ENCODE assay signal across 14 mouse cellular contexts in genomic region chr13:108824638-108825310, GRCm38 (mm10).
DNase-seq lines count a peak whose midpoint lies in the region; ATAC-seq and TF ChIP-seq lines count a peak whose summit lies in the region.
"Had no signal": no experiment of that assay in that cellular context is flagged by ENCODE, and none has a peak within 500 bp of the region (broad histone marks: within the 10 kb centered on the region; RNA-seq: fewer than 3 reads in every experiment).

No protein-coding gene starts in this region.

- no peaks in the 10 kb centered on the region for H3K27me3 ChIP-seq in hindbrain, postnatal 0 days (ENCODE audit: insufficient read depth, low read length)
- no peaks in the 10 kb centered on the region for H3K27me3 ChIP-seq in hindbrain, embryonic 11.5 days (ENCODE audit: control insufficient read depth, insufficient read depth, low read length)
- H3K27me3 ChIP-seq: embryonic facial prominence, embryonic 15.5 days; midbrain, embryonic 12.5 days; stomach, embryonic 15.5 days had no signal

- H3K9me3 ChIP-seq in hindbrain, postnatal 0 days (ENCODE audit: low read length): no peaks in the 10 kb centered on the region
- no peaks in the 10 kb centered on the region for H3K9me3 ChIP-seq in hindbrain, embryonic 11.5 days (ENCODE audit: control insufficient read depth, low read length)
- H3K9me3 ChIP-seq: embryonic facial prominence, embryonic 15.5 days; midbrain, embryonic 12.5 days; stomach, embryonic 15.5 days had no signal

- H3K4me3 ChIP-seq in hindbrain, postnatal 0 days (ENCODE audit: low read length): no peak overlapping the region
- no peak overlapping the region for H3K4me3 ChIP-seq in hindbrain, embryonic 11.5 days (ENCODE audit: low read depth, low read length)
- H3K4me3 ChIP-seq: embryonic facial prominence, embryonic 15.5 days; midbrain, embryonic 12.5 days; stomach, embryonic 15.5 days had no signal

- no peaks in the 10 kb centered on the region for H3K4me1 ChIP-seq in hindbrain, postnatal 0 days (ENCODE audit: insufficient read depth, low read length)
- no peaks in the 10 kb centered on the region for H3K4me1 ChIP-seq in hindbrain, embryonic 11.5 days (replicated peaks; ENCODE audit: control insufficient read depth, insufficient read depth, low read length)
- H3K4me1 ChIP-seq: embryonic facial prominence, embryonic 15.5 days; midbrain, embryonic 12.5 days; stomach, embryonic 15.5 days had no signal

- WGBS in hindbrain, postnatal 0 days: 64% methylated on average over 8 of the region's 8 CpGs
- 91% methylated on average over 8 of the region's 8 CpGs for WGBS in hindbrain, embryonic 11.5 days

- H3K4me2 ChIP-seq in hindbrain, postnatal 0 days (ENCODE audit: low read depth, low read length): no peak overlapping the region
- no peak overlapping the region for H3K4me2 ChIP-seq in hindbrain, embryonic 11.5 days (replicated peaks; ENCODE audit: low read depth, low read length)
- H3K4me2 ChIP-seq: embryonic facial prominence, embryonic 15.5 days; midbrain, embryonic 12.5 days; stomach, embryonic 15.5 days had no signal

- ATAC-seq in hindbrain, postnatal 0 days: peak; percentile 92
- no peak for ATAC-seq in hindbrain, embryonic 11.5 days (ENCODE audit: low FRiP score)
- ATAC-seq in inflammation-experienced regulatory T-cells, adult 6 months: no peak

- intact Hi-C loops in left cerebral cortex, postnatal 36 days (cut with DNase I): no loop called here
- intact Hi-C loops in left cerebral cortex, postnatal 10 days (cut with DNase I): no loop called here

- no peak overlapping the region for H3K9ac ChIP-seq in hindbrain, postnatal 0 days (replicated peaks; ENCODE audit: low read length)
- H3K9ac ChIP-seq in hindbrain, embryonic 11.5 days (ENCODE audit: low read depth, low read length): no peak overlapping the region
- H3K9ac ChIP-seq: embryonic facial prominence, embryonic 15.5 days; midbrain, embryonic 12.5 days; stomach, embryonic 15.5 days had no signal

- no peak for TF ChIP-seq CTCF in hindbrain, postnatal 0 days (IDR thresholded peaks at IDR 0.05; ENCODE audit: low read depth)

- peak; percentile 81 for DNase-seq in hindbrain, postnatal 0 days (ENCODE audit: low spot score)
- no peak for DNase-seq in hindbrain, embryonic 11.5 days (ENCODE audit: low spot score)
- DNase-seq in left cerebral cortex, postnatal 36 days (ENCODE audit: low spot score in 2 of 2): peak; percentile 9
- no peak for DNase-seq in left cerebral cortex, postnatal 10 days (ENCODE audit: extremely low spot score in 1 of 2, low spot score in 2 of 2)
- peak; percentile 77 for DNase-seq in cerebellum, adult 11 months
- DNase-seq in cerebellum, adult 9-11 months: peak; percentile 87
- no peak for DNase-seq in heart, postnatal 4 days
- DNase-seq: gastrocnemius, postnatal 10 days; lung, adult 2 months had no signal

- H3K27ac ChIP-seq in hindbrain, postnatal 0 days: peak overlapping the region; percentile 62
- no peak overlapping the region for H3K27ac ChIP-seq in hindbrain, embryonic 11.5 days (ENCODE audit: low read depth, low read length)
- H3K27ac ChIP-seq: embryonic facial prominence, embryonic 15.5 days; macrophage; midbrain, embryonic 12.5 days; stomach, embryonic 15.5 days had no signal

- no peaks in the 10 kb centered on the region for H3K36me3 ChIP-seq in hindbrain, postnatal 0 days (ENCODE audit: insufficient read depth, low read length)
- H3K36me3 ChIP-seq in hindbrain, embryonic 11.5 days (ENCODE audit: control insufficient read depth, insufficient read depth, low read length): no peaks in the 10 kb centered on the region
- H3K36me3 ChIP-seq: embryonic facial prominence, embryonic 15.5 days; midbrain, embryonic 12.5 days; stomach, embryonic 15.5 days had no signal

Comparison
In these comparisons a context has a peak if more than half of its experiments do, and no peak if none do; other contexts are left out.
1. DNase-seq: peak in hindbrain, postnatal 0 days (single experiment), left cerebral cortex, postnatal 36 days (2 of 2), cerebellum, adult 11 months (single experiment) and cerebellum, adult 9-11 months (single experiment); none in hindbrain, embryonic 11.5 days (single experiment), left cerebral cortex, postnatal 10 days (0 of 2) and heart, postnatal 4 days (single experiment).